Mouse (Mus musculus) forebrain, embryonic 11.5 days (tissue): Measurements from ENCODE around the gene Snap91. TPM values are rescaled to one million over a fixed set of nuclear protein-coding genes. Genes with fewer than 3 reads are reported as not detected.

Experiments used
- ATAC-seq: fragments of 200-750 bp; cut with Nextera tagmentation; replicated peaks from 2 replicates; pipeline ENCODE4 v1.8.0; 2017; ENCODE audit warnings: moderate TSS enrichment; ENCODE audit not compliant: low FRiP score
- DNase-seq: peaks from one replicate; pipeline ENCODE4 v3.0.0-alpha.2; 2017; ENCODE audit warnings: low spot score
- H3K27ac ChIP-seq: fragments of 300-500 bp; sonication (generic); 2 replicates; pipeline ENCODE4 v1.5.1; 2014; ENCODE audit warnings: low read depth, low read length
- H3K27me3 ChIP-seq: fragments of 300-500 bp; sonication (generic); 2 replicates; pipeline ENCODE4 v1.6.1; 2014; ENCODE audit warnings: mild to moderate bottlenecking, low read length, mixed read lengths; ENCODE audit not compliant: control insufficient read depth, insufficient read depth
- H3K36me3 ChIP-seq: fragments of 300-500 bp; sonication (generic); 2 replicates; pipeline ENCODE4 v1.6.1; 2014; ENCODE audit warnings: mild to moderate bottlenecking, low read length, moderate library complexity, mixed read lengths; ENCODE audit not compliant: control insufficient read depth, insufficient read depth
- H3K4me1 ChIP-seq: fragments of 300-500 bp; sonication (generic); replicated peaks from 2 replicates; pipeline ENCODE4 v1.6.1; 2014; ENCODE audit warnings: low read length, mixed read lengths; ENCODE audit not compliant: control insufficient read depth, insufficient read depth
- H3K4me2 ChIP-seq: fragments of 300-500 bp; sonication (generic); 2 replicates; pipeline ENCODE4 v1.6.1; 2014; ENCODE audit warnings: low read depth, mild to moderate bottlenecking, low read length, moderate library complexity, mixed read lengths; ENCODE audit not compliant: severe bottlenecking
- H3K4me3 ChIP-seq: fragments of 300-500 bp; sonication (generic); 2 replicates; pipeline ENCODE4 v1.5.1; 2014; ENCODE audit warnings: low read depth, low read length
- H3K9ac ChIP-seq: fragments of 300-500 bp; sonication (generic); 2 replicates; pipeline ENCODE4 v1.6.1; 2014; ENCODE audit warnings: low read length
- H3K9me3 ChIP-seq: fragments of 300-500 bp; sonication (generic); 2 replicates; pipeline ENCODE4 v1.6.1; 2016; ENCODE audit warnings: low read length, mixed read lengths; ENCODE audit not compliant: control insufficient read depth
- WGBS: fragments of 180-500 bp; shearing (Covaris S2); extraction: QIAGEN DNeasy Blood & Tissue Kit; methylation state at CpG from one replicate; pipeline ENCODE4 v1.1.7; 2014; 5-methylcytosine and 5-hydroxymethylcytosine counted together
- polyA plus RNA-seq: library from polyadenylated mRNA; unstranded; fragments of >200 nt; fragmentation: Nextera tagmentation; extraction: Ambion mirVana; gene quantifications from 2 replicates; pipeline ENCODE4 v1.2.1, GENCODE M21; 2014

Gene Snap91
- polyA plus RNA-seq, 1 experiment from 2014 or later = 8.6 TPM

DNA sequence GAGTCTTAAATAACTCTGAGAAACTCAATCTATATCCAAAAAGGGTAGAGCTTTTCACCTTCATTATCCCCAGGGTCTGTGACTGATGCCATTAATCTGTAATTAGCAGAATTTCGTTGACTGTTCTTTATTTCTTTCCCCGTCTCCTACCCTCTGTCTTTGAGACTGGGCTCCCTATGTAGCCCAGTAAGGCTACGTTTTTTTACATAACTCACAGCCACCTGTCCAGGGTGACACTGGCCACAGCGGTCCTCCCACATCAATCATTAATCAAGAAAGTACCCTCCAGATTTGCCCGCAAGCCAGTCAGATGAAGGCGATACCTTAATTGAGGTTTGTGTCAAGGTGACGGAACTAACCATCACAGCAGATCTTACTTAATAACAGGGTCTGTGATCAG is 81.4 kb downstream of the Snap91 start:
- 82% methylated on average over 7 of the region's 7 CpGs for WGBS
- no peak overlapping the region for H3K27ac ChIP-seq
- no peaks in the 10 kb centered on the region for H3K36me3 ChIP-seq
- no peak overlapping the region for H3K9ac ChIP-seq
- no peaks in the 10 kb centered on the region for H3K27me3 ChIP-seq
- DNase-seq = no peak
- no peaks in the 10 kb centered on the region for H3K4me1 ChIP-seq
- H3K9me3 ChIP-seq = no peaks in the 10 kb centered on the region
- no peak for ATAC-seq
- no peak overlapping the region for H3K4me2 ChIP-seq
- H3K4me3 ChIP-seq = no peak overlapping the region

DNA sequence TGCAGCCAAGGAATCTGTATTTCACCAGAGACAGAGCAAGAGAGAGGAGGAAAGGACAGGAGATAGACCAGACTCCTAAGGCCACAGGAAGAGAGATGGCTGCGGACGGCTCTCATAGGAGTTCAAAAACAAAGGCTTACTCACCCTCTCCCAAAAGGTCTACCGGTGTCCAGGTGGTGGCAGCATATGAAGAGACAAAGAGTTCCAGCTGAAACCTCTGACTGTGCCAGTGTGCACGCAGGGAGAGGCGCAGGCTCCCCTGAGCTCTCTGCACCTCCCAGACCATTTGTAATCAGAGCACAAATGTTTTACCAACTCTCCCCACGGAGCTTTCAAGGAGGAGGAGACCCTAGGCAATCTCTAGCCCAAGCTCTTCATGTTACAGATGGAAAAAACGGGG is 81.8 kb downstream of the Snap91 start:
- WGBS = 49% methylated on average over 7 of the region's 7 CpGs
- Histone ChIP-seq H3K9me3 (no peaks in the 10 kb centered on the region), H3K36me3 (no peaks in the 10 kb centered on the region), H3K27me3 (no peaks in the 10 kb centered on the region), H3K9ac (no peak overlapping the region), H3K27ac (no peak overlapping the region), H3K4me1 (no peaks in the 10 kb centered on the region), H3K4me3 (no peak overlapping the region), H3K4me2 (no peak overlapping the region)
- DNase-seq (no peak), ATAC-seq (no peak)

DNA sequence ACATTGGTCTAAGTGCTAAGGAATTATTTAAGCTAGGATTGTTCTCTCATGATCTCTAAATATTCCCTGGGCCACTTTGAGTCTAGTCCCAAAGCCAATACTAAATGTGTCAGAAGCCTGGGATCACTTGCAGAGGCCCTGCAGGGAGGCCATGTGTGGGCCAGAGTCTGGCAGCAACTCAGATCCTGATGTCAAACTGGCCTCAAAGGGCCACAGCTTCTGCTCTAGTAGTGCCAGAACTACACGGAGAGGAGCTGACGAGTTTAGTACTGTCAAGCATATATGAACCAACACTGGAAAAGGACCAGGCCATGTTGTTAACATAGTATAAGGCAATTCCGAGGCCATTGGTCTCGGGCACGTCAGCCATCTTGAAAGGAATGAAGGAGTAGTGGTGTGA is 82.3 kb downstream of the Snap91 start:
- H3K9me3 ChIP-seq = no peaks in the 10 kb centered on the region
- no peak overlapping the region for H3K27ac ChIP-seq
- WGBS = 93% methylated on average over 5 of the region's 5 CpGs
- no peaks in the 10 kb centered on the region for H3K27me3 ChIP-seq
- H3K36me3 ChIP-seq = no peaks in the 10 kb centered on the region
- no peak overlapping the region for H3K4me3 ChIP-seq
- no peak overlapping the region for H3K9ac ChIP-seq
- no peak overlapping the region for H3K4me2 ChIP-seq
- DNase-seq (no peak), ATAC-seq (no peak)
- H3K4me1 ChIP-seq = no peaks in the 10 kb centered on the region

DNA sequence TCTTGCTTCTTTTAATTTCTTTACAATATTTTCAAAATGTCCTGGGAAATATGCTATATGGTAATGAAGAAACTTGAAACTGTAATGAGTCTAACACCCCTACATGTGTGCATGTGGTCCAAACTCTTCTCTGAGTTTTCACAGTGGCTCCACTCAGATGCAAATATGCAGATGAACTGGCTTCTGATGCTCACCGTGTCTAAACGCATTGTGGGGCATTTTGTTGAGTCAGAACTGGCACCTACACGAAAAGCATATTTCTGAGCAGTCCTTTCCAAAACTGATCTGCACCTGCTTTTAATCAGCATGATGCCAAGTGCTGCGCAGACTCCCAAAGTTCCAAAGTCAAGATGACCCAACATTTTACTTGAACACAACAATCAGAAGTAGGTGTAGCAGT is 82.9 kb downstream of the Snap91 start:
- DNase-seq (no peak), ATAC-seq (no peak)
- WGBS = 85% methylated on average over 4 of the region's 4 CpGs
- Histone ChIP-seq H3K4me1 (no peaks in the 10 kb centered on the region), H3K9me3 (no peaks in the 10 kb centered on the region), H3K27me3 (no peaks in the 10 kb centered on the region), H3K36me3 (no peaks in the 10 kb centered on the region), H3K27ac (no peak overlapping the region), H3K4me3 (no peak overlapping the region), H3K9ac (no peak overlapping the region), H3K4me2 (no peak overlapping the region)

DNA sequence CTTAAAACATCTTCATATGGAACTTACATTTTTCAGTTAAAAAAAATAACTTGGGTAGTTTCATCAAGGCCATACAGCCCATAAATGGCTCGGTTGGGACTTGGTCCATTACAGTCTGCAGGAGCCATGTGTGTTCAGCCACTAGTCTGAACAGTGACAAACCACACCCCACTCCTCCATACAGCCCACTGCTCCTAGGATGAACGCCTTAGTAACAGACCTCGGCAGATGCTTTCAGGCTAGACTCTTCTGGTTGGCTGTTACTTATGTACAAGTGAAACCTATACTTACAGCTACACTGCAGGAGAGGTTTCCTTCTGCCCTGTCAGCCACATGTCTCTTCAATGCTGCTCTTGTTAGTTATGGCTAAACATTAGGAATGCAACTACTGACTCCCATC is 85.2 kb downstream of the Snap91 start:
- no peak overlapping the region for H3K9ac ChIP-seq
- no peak overlapping the region for H3K4me3 ChIP-seq
- no peaks in the 10 kb centered on the region for H3K9me3 ChIP-seq
- H3K4me1 ChIP-seq = no peaks in the 10 kb centered on the region
- 77% methylated on average over 3 of the region's 3 CpGs for WGBS
- H3K27me3 ChIP-seq = no peaks in the 10 kb centered on the region
- ATAC-seq = no peak
- no peak overlapping the region for H3K27ac ChIP-seq
- DNase-seq = no peak
- H3K36me3 ChIP-seq = no peaks in the 10 kb centered on the region
- H3K4me2 ChIP-seq = no peak overlapping the region

DNA sequence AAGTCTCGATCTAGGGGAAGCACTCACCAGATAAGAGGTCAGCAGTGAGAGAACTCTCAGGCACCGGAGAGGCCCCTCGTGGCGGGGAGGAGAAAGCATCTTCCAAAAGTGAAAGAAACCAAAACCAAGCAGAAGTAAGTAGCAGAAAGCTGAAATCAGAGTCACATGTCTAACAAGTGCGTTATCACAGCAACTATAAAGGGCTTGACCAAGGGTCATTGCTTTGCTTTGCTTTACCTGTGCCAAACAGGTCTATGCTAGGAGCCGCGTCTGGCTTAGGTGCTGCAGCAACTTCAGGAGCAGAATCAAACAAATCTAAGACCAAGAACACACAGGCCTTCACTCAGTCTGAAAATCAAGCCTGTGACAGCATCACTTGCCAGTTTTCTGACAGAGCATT is 88.5 kb downstream of the Snap91 start:
- no peak overlapping the region for H3K4me3 ChIP-seq
- DNase-seq = no peak
- no peak for ATAC-seq
- H3K27ac ChIP-seq = no peak overlapping the region
- no peak overlapping the region for H3K9ac ChIP-seq
- no peak overlapping the region for H3K4me2 ChIP-seq
- no peaks in the 10 kb centered on the region for H3K36me3 ChIP-seq
- no peaks in the 10 kb centered on the region for H3K9me3 ChIP-seq
- H3K4me1 ChIP-seq = no peaks in the 10 kb centered on the region
- H3K27me3 ChIP-seq = no peaks in the 10 kb centered on the region
- 89% methylated on average over 7 of the region's 7 CpGs for WGBS

DNA sequence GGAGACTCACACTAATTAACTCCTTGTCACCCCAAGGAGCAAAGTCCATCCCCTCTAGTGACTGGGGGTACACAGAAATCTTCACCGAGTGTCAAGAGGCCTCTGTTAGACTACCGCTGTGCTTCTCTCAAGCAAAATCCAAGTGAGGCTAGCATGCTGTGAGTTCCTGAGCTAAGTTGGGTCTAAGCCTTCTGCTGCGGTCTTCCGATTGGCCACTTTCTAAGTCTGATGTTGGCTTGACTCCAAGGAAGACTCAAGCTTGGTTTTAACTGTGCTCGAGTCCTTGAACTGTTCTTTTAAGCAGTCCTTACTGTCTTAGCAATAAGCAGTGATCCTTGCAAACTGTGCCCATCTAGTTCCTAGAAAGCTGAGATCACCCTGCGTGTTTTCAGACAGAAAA is 91.3 kb downstream of the Snap91 start:
- H3K9ac ChIP-seq = no peak overlapping the region
- no peak overlapping the region for H3K4me2 ChIP-seq
- H3K36me3 ChIP-seq = no peaks in the 10 kb centered on the region
- no peak for DNase-seq
- no peaks in the 10 kb centered on the region for H3K4me1 ChIP-seq
- H3K27me3 ChIP-seq = no peaks in the 10 kb centered on the region
- no peak for ATAC-seq
- H3K27ac ChIP-seq = no peak overlapping the region
- no peak overlapping the region for H3K4me3 ChIP-seq
- 83% methylated on average over 6 of the region's 6 CpGs for WGBS
- H3K9me3 ChIP-seq = no peaks in the 10 kb centered on the region

DNA sequence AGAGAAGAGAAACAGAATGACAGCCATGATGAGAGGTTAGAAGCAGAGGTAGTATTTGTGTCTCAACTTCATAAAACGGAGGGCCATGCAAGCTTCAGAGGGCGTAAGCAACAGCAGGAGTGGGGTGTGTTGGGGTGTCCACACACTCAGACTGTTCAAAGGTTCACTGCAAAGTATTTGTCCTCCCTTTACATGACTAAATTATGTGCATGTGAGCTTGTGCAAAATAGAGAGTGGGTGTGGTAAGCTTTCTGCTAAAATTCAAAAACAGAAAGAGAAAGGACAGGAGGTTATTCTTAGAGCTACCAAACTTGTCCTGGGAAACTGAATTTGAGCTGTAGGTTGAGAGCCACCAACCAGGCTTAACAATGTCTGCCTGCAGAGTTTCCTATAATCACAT is 97.6 kb downstream of the Snap91 start:
- DNase-seq (no peak), ATAC-seq (no peak)
- 91% methylated on average over 2 of the region's 2 CpGs for WGBS
- H3K4me1 ChIP-seq = no peaks in the 10 kb centered on the region
- H3K4me3 ChIP-seq = no peak overlapping the region
- no peaks in the 10 kb centered on the region for H3K36me3 ChIP-seq
- H3K27ac ChIP-seq = no peak overlapping the region
- no peaks in the 10 kb centered on the region for H3K27me3 ChIP-seq
- no peak overlapping the region for H3K4me2 ChIP-seq
- H3K9me3 ChIP-seq = no peaks in the 10 kb centered on the region
- H3K9ac ChIP-seq = no peak overlapping the region

DNA sequence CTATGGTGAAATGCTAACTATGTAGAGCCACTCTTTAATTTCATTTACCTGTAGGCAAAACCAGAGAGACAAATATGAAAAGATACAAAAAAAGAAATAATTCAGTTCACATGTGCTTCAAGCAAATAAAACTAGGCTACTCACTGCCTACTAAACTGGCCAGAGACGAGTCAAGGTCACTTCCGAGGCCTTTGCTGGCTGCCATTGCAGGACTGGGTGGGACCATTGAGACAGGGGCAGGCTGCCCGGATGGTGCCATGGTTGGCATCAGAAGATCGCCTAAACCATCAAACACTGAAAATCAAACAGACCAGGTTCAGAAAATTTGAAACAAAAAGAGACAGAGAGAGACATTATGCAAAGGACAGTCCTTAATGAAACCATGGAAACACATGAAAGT is 99.0 kb downstream of the Snap91 start:
- H3K27ac ChIP-seq = no peak overlapping the region
- H3K4me2 ChIP-seq = no peak overlapping the region
- no peaks in the 10 kb centered on the region for H3K36me3 ChIP-seq
- H3K27me3 ChIP-seq = no peaks in the 10 kb centered on the region
- no peak overlapping the region for H3K4me3 ChIP-seq
- no peaks in the 10 kb centered on the region for H3K9me3 ChIP-seq
- no peaks in the 10 kb centered on the region for H3K4me1 ChIP-seq
- 86% methylated on average over 4 of the region's 4 CpGs for WGBS
- ATAC-seq (no peak), DNase-seq (no peak)
- no peak overlapping the region for H3K9ac ChIP-seq
